Mouse (Mus musculus): Measurements from ENCODE around the gene Bax.
A peak's percentile ranks its signal among the peaks of the same experiment; 100 is the strongest.
"Not testable (repeated sequence)": the region's sequence is repeated elsewhere in the genome, so short reads cannot be mapped to it uniquely, and the experiment has no call there.

The Bax gene

GRCm38 (mm10) chr7:45481374-45481927 lies 14.8 kb upstream of the Bax start, which contains the start of gene Tulp2:
Gene Tulp2 (plus strand): TSS chr7:45481877.
- DNase-seq (ENCODE audit: low read depth, low spot score), result no peak

DNA sequence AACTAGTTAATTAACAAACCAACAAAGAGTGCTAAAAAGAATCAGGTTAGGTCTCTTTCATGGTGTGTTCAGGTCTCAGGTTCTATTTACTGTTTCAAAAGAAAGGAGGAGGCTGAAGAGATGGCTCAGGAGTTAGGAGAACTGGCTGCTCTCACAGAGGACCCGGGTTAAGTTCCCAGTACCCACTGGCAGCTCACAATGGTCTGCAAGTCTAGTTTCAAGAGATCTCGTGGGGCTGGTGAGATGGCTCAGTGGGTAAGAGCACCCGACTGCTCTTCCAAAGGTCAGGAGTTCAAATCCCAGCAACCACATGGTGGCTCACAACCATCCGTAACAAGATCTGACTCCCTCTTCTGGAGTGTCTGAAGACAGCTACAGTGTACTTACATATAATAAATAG lies 13.6 kb upstream of the Bax start:
- DNase-seq (ENCODE audit: low read depth, low spot score), result not testable (repeated sequence)

DNA sequence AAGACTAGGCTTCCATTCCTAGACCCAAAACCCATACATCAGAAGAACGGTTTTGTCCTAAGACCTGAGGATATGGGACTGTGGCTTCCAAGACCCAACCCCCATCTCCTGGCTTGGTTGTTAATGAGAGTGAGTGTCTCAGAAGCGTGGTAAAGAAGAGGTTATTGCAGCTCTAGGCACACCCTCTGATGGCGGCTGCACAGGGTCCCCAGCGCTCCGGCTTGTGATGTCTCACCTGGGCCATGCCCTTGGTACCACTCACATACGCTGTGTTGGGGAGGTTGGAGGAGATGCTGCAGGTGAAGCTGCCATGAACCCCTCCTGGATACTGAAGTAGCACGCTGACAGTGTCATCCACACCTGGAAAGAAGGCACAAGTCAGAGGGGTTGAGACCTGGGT lies 12.1 kb upstream of the Bax start:
- no peak for DNase-seq (ENCODE audit: low read depth, low spot score)

GRCm38 (mm10) chr7:45477003-45477402 lies 10.3 kb upstream of the Bax start:
- no peak for DNase-seq (ENCODE audit: low read depth, low spot score)

DNA sequence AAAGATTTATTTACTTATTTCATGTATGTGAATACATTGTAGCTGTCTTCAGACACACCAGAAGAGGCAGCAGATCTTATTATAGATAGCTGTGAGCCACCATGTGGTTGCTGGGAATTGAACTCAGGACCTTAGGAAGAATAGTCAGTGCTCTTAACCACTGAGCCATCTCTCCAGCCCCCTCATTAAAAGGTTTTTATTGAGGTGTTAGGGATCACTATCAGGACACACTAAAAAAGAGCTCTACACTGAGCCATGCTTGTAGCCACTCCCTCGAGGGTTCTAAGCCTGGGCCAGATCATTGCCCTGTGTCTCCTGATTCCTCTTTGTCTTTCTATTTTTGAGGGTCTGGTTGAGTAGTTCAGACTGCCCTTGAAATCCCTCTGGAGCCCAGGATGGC lies 9.8 kb upstream of the Bax start:
- DNase-seq (ENCODE audit: low read depth, low spot score), result no peak

GRCm38 (mm10) chr7:45475291-45475969 lies 8.7 kb upstream of the Bax start:
- no peak for DNase-seq (ENCODE audit: low read depth, low spot score)

DNA sequence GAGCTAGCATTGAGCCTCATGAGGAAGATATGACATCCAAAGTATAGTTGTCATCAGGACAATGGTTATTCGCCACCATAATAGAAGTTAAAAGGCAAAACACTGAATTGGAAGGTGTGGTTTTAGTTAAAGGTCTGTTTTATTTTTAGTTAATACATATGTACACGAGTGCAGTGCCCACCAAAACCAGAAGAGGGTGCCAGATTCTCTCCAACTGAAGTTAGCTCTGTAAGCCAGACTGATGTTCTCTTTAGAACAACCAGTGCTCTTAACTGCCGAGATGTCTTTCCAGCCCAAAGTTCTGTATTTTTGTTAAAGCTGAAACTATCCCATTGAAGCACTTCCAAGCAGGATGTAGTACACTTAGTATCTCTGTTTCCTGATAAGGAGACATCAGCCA lies 4.2 kb upstream of the Bax start:
- no peak for DNase-seq (ENCODE audit: low read depth, low spot score)

GRCm38 (mm10) chr7:45467090-45467670 lies 482 bp upstream of the Bax start:
- no peak for DNase-seq (ENCODE audit: low read depth, low spot score)

DNA sequence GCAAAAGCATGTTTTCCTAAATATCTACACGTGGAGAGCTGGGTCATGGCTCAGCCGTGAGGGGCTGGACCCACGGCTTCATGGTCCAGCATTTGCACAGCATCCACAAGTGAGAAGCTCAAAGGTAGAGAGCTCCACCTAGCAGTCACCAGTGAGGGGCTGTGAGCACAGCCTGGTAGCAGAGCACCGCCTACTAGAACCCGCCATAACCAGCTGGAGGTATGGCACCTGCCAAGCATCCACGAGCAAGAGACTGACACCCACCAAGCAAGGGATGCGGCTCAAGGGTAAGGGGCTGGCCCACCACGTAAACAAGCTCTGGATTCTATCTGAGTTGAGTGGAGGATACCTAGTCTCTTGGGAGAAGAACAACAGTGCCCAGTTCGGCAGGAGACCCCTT lies 1.1 kb downstream of the Bax start:
- DNase-seq (ENCODE audit: low read depth, low spot score), result no peak

GRCm38 (mm10) chr7:45465112-45465511 lies 1.6 kb downstream of the Bax start:
- no peak for DNase-seq (ENCODE audit: low read depth, low spot score)

GRCm38 (mm10) chr7:45463987-45464778 lies 2.5 kb downstream of the Bax start:
- no peak for DNase-seq (ENCODE audit: low read depth, low spot score)

GRCm38 (mm10) chr7:45462868-45463267 lies 3.8 kb downstream of the Bax start:
- DNase-seq (ENCODE audit: low read depth, low spot score), result not testable (repeated sequence)

DNA sequence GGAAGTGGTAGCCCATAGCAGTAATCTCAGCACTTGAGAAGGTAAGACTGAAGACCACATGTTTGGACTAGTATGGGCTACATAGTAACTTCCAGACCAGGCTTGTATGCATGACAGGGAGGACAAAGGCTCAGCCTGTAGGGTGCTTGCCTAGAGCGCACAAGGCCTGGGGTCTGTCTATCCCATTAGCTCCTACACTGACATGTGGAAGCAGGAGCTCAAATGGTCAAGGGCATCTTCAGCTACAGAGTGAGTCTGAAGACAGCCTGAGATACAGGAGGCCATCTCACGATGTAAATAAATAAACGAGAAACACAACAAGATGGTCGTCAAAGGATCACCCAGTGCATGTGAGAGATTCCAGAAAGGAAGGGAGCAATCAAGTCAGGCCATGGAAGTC lies 4.4 kb downstream of the Bax start:
- DNase-seq (ENCODE audit: low read depth, low spot score), result no peak

GRCm38 (mm10) chr7:45461781-45462180 lies 4.9 kb downstream of the Bax start:
- DNase-seq (ENCODE audit: low read depth, low spot score), result no peak

DNA sequence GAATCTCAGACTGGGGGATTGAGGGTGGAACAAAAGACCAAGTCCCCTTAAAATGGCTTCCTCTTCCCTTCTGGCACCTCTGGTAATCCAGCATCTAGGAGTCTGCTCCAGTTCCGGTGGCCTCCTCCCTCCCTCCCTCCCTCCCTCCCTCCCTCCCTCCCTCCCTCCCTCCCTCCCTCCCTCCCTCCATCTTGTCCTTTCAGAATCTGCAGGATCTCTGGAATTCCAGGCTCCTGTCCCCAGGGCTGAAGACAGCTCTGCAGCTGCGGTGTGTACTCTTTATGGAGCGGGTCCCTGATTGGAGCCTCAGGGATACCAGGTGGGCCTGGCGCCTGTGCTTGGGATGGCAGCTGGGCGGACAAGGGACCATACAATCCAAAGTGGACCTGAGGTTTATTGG lies 5.4 kb downstream of the Bax start:
- DNase-seq (ENCODE audit: low read depth, low spot score), result no peak

- no peak for DNase-seq (ENCODE audit: low read depth, low spot score)
Observed at GRCm38 (mm10) chr7:45460860-45461314, 5.8 kb downstream of the Bax start.

GRCm38 (mm10) chr7:45460377-45460776 lies 6.3 kb downstream of the Bax start:
- no peak for DNase-seq (ENCODE audit: low read depth, low spot score)

GRCm38 (mm10) chr7:45459564-45460140 lies 7.0 kb downstream of the Bax start, which contains the start of gene Ftl1:
Gene Ftl1 (minus strand): TSS chr7:45459884.
- peak; percentile 92 for DNase-seq (ENCODE audit: low read depth, low spot score)

DNA sequence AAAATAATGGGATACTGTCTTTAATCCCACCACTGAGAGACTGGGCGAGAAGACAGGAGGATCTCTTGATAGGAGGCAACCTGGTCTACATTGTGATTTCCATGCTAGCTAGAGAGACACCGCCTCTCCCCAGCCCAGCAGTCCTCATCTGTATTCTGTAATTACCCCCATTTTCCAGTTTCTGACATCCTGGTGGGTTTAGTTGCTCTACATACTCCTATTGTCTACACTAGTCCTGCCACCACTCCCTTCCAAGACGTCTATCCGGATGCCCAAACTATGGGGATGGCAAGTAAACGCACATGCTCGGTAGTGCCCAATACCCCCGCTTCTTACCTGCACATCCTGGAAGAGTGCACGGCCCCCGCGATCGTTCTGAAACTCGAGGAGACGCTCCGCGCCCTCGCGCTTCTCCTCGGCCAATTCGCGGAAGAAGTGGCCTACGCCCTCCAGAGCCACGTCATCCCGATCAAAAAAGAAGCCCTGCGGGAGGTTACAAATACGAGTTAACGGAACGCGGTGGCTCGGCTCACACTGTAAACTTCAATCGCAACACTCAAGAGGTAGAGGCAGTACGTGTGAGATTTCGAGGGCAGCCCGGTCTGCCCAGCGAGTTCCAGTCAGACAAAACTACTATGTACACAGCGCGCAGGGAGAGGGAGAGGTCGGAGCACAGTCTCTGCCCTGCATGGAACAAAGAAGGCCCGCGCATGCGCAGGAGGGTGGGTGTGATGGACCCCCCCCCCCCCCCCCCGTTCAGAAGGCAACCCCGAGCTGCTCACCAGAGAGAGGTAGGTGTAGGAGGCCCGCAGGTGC lies 7.7 kb downstream of the Bax start:
- DNase-seq (ENCODE audit: low read depth, low spot score), result no peak

GRCm38 (mm10) chr7:45457204-45458060 lies 9.3 kb downstream of the Bax start:
- DNase-seq (ENCODE audit: low read depth, low spot score), result no peak

All from WW6 (cell line).